Mouse (Mus musculus): ENCODE measurements around the gene Slc25a21. TPM values are rescaled to one million over a fixed set of nuclear protein-coding genes. Genes with fewer than 3 reads are reported as not detected.

The Slc25a21 gene
- polyA plus RNA-seq, 1 experiment from 2014 or later = not detected

DNA sequence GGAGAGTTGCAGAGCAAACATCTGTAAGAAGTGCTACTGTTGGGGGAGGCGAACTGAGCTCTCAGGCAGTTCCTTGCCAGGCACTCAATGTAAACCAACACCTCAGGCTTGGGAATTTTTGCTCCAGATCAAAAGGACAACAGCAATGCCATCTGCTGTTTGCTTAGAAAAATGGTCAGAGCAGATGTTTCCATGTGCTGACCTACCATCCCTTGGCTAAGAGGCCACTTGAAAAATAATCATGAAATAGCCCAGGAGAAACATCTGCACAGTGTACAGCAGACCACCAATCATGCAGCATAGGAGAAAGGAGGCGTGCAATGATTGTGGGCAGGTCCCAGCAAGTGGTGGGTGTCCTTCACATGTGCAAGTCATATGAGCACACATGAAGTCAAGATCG, 180.9 kb downstream of the Slc25a21 start:
- Histone ChIP-seq H3K79me2 (ENCODE audit: inconsistent target) (no peaks in the 10 kb centered on the region), H3K27ac (no peak overlapping the region), H3K36me3 (ENCODE audit: inconsistent target) (no peaks in the 10 kb centered on the region), H3K4me3 (ENCODE audit: inconsistent target) (no peak overlapping the region)
- WGBS (ENCODE audit: missing documents) = 94% methylated on average over 3 of the region's 3 CpGs

DNA sequence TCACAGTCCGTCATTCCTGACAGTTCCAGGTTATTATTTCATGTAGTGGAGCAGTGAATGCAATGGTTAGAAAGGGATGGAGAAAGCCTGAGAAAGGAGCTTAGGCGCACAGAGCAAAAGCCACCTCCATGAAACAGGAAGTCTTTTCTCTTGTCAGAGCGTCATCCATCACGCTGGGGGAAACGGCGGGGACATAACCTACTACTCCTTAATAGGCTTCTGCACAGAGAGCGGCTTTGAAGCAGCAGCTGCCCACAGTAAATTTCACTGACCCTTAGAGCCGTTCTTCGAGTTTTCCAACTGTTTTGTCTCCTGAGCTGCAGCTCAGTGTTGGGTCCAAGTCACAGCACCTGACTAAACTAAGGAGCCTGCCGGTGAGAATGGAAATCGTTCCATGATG, 188.3 kb downstream of the Slc25a21 start:
- no peak overlapping the region for H3K27ac ChIP-seq
- no peaks in the 10 kb centered on the region for H3K79me2 ChIP-seq (ENCODE audit: inconsistent target)
- no peak overlapping the region for H3K4me3 ChIP-seq (ENCODE audit: inconsistent target)
- 31% methylated on average over 11 of the region's 11 CpGs for WGBS (ENCODE audit: missing documents)
- no peaks in the 10 kb centered on the region for H3K36me3 ChIP-seq (ENCODE audit: inconsistent target)

DNA sequence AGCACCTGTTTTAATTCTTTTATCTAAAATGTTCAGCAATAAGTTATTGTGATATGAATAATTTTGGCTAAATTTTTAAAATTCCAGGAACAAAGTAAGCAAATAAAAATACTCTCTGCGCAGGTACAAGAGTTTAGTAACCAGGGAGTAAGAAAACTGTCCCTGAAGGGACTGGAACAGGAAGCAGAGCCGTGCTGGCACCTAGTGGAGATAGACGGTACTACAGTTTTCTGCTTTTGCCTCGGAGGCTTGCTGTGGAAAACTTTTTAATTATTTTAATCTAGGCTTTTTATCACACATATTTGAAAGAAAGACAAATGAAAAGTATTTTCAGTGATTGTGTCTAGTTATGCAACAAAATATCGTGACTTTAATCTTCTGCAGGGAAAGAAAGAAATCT, 211.2 kb downstream of the Slc25a21 start:
- 1% methylated on average over 5 of the region's 5 CpGs for WGBS (ENCODE audit: missing documents)
- H3K79me2 ChIP-seq (ENCODE audit: inconsistent target) = no peaks in the 10 kb centered on the region
- H3K36me3 ChIP-seq (ENCODE audit: inconsistent target) = no peaks in the 10 kb centered on the region
- no peak overlapping the region for H3K27ac ChIP-seq
- no peak overlapping the region for H3K4me3 ChIP-seq (ENCODE audit: inconsistent target)

DNA sequence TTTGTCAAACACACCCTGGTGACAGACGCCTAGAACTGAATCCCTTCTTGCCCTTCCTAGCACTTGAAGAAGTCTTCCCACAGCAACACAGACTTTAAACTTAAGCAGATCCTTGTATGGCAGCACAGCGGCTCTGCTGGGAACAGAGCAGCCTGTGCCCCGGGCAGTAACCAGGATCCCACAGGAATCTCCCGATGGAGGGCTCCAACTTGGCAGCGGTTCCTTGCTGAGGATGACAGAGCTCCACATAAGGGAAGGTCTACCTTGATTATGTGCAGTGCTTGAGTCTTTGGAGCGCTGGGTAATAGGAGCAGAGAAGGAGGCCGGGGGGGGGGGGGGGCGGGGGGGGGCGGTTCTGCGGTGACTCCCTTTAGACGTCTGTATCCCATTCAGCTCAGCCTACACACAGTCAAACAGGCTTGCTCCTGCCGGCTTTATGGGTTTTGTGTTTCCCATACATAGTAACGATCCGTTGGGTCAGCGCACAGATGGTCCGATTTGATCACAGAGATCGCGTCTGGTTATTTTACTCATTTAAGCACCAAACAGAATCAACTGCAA, 215.1 kb downstream of the Slc25a21 start:
- H3K79me2 ChIP-seq (ENCODE audit: inconsistent target) = no peaks in the 10 kb centered on the region
- H3K27ac ChIP-seq = no peak overlapping the region
- 84% methylated on average over 14 of the region's 18 CpGs for WGBS (ENCODE audit: missing documents)
- no peaks in the 10 kb centered on the region for H3K36me3 ChIP-seq (ENCODE audit: inconsistent target)
- no peak overlapping the region for H3K4me3 ChIP-seq (ENCODE audit: inconsistent target)

DNA sequence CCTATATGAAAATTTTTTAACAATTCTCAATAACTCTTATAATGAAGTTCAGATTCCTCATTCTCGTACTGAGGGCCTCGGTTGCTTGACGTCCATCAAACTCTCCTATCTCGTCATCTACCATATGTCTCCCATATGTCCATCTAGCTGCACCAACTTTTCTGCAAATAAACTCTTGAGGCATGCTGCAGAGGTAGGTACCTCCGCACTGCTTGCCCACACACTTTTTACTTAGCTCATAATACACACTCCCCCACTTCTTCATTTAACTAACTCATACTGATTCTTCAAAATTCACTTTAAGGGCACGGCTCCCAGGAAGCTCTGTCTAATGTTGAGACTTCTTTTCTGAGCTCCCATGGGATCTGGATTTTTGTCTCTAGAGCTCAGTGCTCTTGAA, 222.0 kb downstream of the Slc25a21 start:
- WGBS (ENCODE audit: missing documents) = 80% methylated on average over 6 of the region's 6 CpGs
- Histone ChIP-seq H3K27ac (no peak overlapping the region), H3K79me2 (ENCODE audit: inconsistent target) (no peaks in the 10 kb centered on the region), H3K36me3 (ENCODE audit: inconsistent target) (no peaks in the 10 kb centered on the region), H3K4me3 (ENCODE audit: inconsistent target) (no peak overlapping the region)

DNA sequence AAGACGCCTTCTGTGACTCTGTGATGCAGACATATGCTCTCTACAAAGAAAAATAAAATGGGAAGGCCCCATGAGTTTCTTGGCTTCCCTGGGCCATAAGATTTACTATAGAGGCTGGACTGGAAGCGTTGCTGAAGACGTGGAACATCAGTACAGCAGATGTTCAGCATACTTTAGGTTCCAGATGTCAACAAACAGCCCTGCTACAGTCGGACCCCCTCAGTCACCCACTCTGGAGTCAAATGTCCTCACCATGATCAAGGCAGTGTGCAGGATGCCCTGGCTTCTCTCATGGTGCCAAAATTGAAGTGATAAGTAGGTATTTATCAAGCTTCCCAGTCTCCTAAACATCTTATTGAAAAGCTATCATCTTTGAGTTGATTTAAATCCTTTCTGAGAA, 234.0 kb downstream of the Slc25a21 start:
- Histone ChIP-seq H3K27ac (no peak overlapping the region), H3K4me3 (ENCODE audit: inconsistent target) (no peak overlapping the region), H3K79me2 (ENCODE audit: inconsistent target) (no peaks in the 10 kb centered on the region), H3K36me3 (ENCODE audit: inconsistent target) (no peaks in the 10 kb centered on the region)
- WGBS (ENCODE audit: missing documents) = 74% methylated on average over 4 of the region's 4 CpGs

DNA sequence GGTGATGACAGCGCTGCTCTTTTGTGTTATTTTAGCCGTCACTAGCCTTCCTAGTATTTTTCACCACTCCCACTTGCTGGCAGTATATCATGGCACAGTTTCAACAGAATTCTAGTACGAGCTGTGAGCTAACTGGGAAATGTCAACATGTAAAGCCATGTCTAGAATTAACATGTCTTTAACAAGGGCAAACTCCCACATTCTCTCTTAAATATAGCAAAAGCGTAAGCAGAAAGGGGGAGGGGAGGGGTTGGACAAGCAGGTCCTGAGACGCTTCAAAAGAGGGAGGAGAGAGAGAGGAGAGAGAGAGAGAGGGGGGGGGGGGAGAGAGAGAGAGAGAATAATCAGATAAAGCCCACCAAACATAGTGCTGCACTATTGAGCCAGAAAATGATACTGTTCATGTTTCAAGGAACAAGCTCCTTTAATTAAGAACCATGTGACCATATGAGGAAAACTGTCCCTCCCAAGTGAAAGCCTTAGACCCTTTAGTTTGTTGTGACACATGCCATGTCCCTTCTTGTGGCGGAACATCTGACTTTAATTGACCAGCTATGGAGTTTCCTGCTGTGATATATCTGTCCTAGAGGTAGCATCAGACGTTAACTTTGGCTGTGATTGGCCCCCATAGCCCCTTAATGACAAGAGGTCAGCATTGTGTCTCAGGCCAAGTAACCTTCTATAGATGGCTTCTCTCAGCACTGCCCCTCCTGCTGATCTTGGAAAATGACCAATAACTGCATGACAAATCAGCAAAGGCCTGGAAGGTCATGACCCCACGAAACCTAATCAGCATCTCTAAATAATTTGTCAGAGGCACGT, 237.8 kb downstream of the Slc25a21 start:
- H3K36me3 ChIP-seq (ENCODE audit: inconsistent target) = no peaks in the 10 kb centered on the region
- H3K27ac ChIP-seq = no peak overlapping the region
- H3K79me2 ChIP-seq (ENCODE audit: inconsistent target) = no peaks in the 10 kb centered on the region
- no peak overlapping the region for H3K4me3 ChIP-seq (ENCODE audit: inconsistent target)
- WGBS (ENCODE audit: missing documents) = 71% methylated on average over 7 of the region's 9 CpGs

DNA sequence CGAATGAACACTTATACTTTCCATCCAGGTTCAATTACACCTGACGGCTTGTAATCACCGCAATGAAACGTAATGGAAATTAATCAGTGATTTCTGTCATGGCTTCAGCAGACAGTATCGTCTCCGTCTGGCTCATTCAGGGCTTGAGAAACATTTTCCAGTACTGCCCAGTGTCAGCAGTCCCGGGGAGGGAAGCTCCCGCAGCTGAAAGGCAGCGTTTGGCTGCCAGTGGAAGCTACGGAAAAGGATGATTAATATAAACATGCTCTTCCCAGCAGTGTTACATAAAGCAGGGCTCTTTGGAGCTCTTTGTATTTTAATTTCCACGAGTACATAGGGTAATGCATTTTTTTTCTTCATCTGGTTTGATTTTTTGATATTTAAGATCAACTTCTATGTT, 239.0 kb downstream of the Slc25a21 start:
- Histone ChIP-seq H3K4me3 (ENCODE audit: inconsistent target) (no peak overlapping the region), H3K36me3 (ENCODE audit: inconsistent target) (no peaks in the 10 kb centered on the region), H3K27ac (no peak overlapping the region), H3K79me2 (ENCODE audit: inconsistent target) (no peaks in the 10 kb centered on the region)
- WGBS (ENCODE audit: missing documents) = 71% methylated on average over 11 of the region's 11 CpGs

DNA sequence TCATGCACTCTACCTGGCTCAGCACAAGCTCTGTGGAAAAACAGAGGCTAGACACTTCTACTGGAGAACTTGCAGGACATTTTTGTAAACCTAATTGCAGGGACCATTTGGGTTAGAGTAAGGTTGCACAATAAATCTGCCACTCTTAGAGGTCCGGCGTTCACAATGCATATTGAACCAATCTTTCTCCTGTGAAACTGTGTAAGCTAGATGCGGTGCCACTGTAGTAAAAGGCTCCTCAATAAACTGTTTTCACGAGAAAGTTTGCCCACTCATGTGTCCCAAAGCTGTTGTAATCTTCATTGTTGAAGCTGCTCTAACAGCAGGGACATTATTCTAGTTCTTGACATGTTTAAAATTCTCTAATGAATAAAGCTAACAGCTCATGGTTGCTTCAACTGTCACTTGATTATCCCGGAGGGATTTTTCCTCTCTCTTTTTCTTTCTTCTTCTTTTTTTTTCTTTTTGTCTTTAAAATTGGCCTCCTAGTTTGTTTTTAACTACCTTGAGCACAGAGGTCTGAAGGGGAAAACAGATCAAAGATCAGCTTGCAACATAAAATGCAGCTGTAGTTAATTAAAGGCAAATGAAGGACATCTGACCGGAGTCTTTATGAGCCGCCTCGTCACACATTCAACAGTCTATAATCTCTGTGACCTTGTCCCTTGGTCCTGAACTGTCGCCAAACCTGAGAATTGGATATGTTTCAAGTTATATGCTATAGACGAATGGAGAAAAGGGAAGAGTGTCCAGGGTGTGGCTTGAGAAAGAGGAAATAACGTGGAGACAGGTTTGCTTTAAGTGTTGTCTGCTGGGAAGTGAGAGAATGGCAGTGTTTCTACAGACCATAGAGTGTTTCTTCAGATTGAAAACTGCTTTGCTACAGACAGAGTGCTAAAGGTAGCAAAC, 245.3 kb downstream of the Slc25a21 start:
- no peaks in the 10 kb centered on the region for H3K79me2 ChIP-seq (ENCODE audit: inconsistent target)
- no peak overlapping the region for H3K4me3 ChIP-seq (ENCODE audit: inconsistent target)
- H3K36me3 ChIP-seq (ENCODE audit: inconsistent target) = no peaks in the 10 kb centered on the region
- no peak overlapping the region for H3K27ac ChIP-seq
- WGBS (ENCODE audit: missing documents) = 67% methylated on average over 11 of the region's 11 CpGs

DNA sequence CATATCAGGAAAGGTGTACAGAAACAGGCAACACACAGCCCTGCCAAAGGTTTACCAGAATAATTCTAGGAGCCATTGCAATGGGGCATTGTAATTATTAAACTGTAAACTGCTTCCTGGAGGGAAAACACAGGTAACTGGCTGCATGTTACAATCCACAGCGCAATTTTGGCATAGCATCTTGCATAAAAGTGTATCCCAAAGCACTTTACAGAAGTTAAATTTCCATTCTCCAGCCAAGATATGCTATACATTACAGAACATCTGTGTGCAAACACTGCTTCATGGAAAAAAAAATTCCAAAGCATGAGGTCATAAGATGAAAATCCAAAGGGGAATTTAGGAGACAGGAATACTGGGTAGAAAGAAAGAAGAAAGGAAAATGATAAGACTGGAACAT, 253.0 kb downstream of the Slc25a21 start:
- Histone ChIP-seq H3K27ac (no peak overlapping the region), H3K4me3 (ENCODE audit: inconsistent target) (no peak overlapping the region), H3K79me2 (ENCODE audit: inconsistent target) (no peaks in the 10 kb centered on the region), H3K36me3 (ENCODE audit: inconsistent target) (no peaks in the 10 kb centered on the region)
- WGBS (ENCODE audit: missing documents) = 75% methylated on average over 1 of the region's 1 CpGs

DNA sequence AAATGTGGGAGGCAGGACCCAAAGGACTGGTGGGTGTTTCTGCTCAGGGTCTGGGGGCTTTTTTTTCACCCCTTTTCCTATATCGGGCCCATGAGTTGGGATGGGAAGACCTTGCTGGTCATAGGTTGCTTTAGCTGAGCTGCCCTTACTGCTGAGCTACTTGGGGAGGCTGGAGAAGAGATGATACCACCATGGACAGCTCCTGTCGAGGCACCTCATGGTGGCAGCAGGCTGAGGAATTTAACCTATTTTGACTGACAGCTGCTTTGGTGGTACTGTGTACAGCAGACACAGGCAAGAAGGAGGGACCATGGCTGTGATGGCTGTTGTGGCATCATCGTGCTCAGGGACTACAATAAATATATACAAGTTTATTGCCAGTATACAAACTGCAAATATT, 256.4 kb downstream of the Slc25a21 start:
- Histone ChIP-seq H3K4me3 (ENCODE audit: inconsistent target) (no peak overlapping the region), H3K79me2 (ENCODE audit: inconsistent target) (no peaks in the 10 kb centered on the region), H3K27ac (no peak overlapping the region), H3K36me3 (ENCODE audit: inconsistent target) (no peaks in the 10 kb centered on the region)
- WGBS (ENCODE audit: missing documents) = 63% methylated on average over 2 of the region's 3 CpGs

DNA sequence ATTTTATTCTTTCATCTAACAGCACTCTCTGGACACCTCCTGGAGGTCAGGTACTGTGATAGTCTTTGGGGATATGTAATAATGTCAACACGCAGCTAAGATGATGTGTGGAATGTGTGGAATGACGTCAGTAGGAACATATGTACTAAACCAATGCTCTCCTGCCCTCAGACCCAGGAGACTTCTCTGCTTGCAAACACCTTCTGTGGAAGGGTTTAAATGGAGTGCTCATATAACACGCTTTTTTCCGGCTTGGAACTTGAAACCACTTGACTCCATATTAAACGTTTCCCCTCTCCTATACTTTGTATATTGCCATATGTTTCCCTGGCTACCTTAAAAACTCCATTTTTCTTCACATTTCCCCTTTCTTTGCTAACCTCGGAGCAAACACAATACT, 279.1 kb downstream of the Slc25a21 start:
- no peak overlapping the region for H3K27ac ChIP-seq
- 71% methylated on average over 6 of the region's 6 CpGs for WGBS (ENCODE audit: missing documents)
- no peaks in the 10 kb centered on the region for H3K79me2 ChIP-seq (ENCODE audit: inconsistent target)
- H3K36me3 ChIP-seq (ENCODE audit: inconsistent target) = no peaks in the 10 kb centered on the region
- H3K4me3 ChIP-seq (ENCODE audit: inconsistent target) = no peak overlapping the region

DNA sequence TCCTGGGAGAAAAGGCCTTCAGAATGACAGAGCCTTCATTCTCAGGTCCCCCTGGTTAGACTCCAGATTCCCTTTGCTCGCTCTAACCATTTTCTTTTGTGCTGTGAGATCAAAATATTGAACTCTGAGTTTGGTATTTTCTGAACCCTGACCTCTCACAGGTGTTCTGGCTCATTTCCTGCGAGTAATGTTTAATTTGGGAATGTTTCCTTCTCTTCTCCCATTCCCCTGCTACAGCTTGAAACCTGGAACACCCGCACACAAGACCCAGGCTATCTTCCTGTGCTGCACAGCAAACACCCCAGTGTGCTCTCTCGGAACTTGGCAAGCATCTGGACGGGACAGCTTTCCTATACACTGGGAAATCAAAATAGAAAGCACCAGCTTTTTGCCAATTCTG, 290.8 kb downstream of the Slc25a21 start:
- H3K4me3 ChIP-seq (ENCODE audit: inconsistent target) = no peak overlapping the region
- no peaks in the 10 kb centered on the region for H3K36me3 ChIP-seq (ENCODE audit: inconsistent target)
- no peaks in the 10 kb centered on the region for H3K79me2 ChIP-seq (ENCODE audit: inconsistent target)
- WGBS (ENCODE audit: missing documents) = 72% methylated on average over 5 of the region's 5 CpGs
- H3K27ac ChIP-seq = no peak overlapping the region

DNA sequence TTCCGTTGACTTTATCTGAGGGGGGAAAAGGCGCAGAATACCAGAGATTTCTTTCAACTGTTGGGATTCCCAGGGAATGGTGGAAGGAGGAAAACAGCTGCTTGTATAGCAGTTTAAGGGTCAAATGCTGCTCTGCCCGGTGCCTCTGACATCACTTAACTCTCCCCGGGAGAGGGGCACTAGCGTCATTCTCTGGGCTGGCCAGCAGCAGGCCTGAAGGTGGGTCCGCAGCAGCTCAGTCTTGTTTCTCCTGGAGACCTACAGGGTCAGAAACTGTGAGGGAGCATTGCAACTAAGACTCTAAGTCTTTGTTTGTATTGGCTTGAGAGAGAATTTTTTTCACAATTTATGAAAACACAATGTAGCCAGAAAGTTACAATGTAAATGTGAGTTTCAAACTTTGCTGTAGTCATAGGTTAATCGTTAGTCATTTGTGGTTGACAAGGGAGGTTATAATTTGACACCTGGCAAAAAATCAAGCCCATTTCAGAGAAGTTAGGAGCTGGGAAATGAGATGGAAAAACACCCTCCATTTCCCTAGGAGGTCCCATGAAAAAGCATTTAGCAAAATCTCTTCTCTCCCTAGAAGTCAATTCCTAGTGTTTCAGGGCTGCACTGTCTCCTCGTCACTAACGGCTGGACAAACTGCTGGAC, 291.5 kb downstream of the Slc25a21 start:
- Histone ChIP-seq H3K79me2 (ENCODE audit: inconsistent target) (no peaks in the 10 kb centered on the region), H3K36me3 (ENCODE audit: inconsistent target) (no peaks in the 10 kb centered on the region), H3K27ac (no peak overlapping the region), H3K4me3 (ENCODE audit: inconsistent target) (no peak overlapping the region)
- WGBS (ENCODE audit: missing documents) = 64% methylated on average over 9 of the region's 9 CpGs
